Mouse (Mus musculus) liver, embryonic 11.5 days (tissue): ENCODE measurements around the gene Cabp1. TPM values are rescaled to one million over a fixed set of nuclear protein-coding genes. Genes with fewer than 3 reads are reported as not detected.

Source experiments
- ATAC-seq: fragments of 200-750 bp; cut with Nextera tagmentation; replicated peaks from 2 replicates; pipeline ENCODE4 v1.8.0; 2017; ENCODE audit warnings: moderate number of reproducible peaks, mild to moderate bottlenecking, moderate TSS enrichment, moderate library complexity; ENCODE audit not compliant: low FRiP score
- DNase-seq: peaks from one replicate; pipeline ENCODE4 v3.0.0-alpha.2; 2017; ENCODE audit warnings: low spot score
- H3K27ac ChIP-seq: fragments of 300-500 bp; sonication (generic); 2 replicates; pipeline ENCODE4 v1.5.1; 2014; ENCODE audit warnings: mild to moderate bottlenecking, low read depth, low read length, control low read depth
- H3K27me3 ChIP-seq: fragments of 300-500 bp; sonication (generic); replicated peaks from 2 replicates; pipeline ENCODE4 v1.6.1; 2014; ENCODE audit warnings: low read length, mixed read lengths; ENCODE audit not compliant: control insufficient read depth, insufficient read depth
- H3K36me3 ChIP-seq: fragments of 300-500 bp; sonication (generic); 2 replicates; pipeline ENCODE4 v1.6.1; 2014; ENCODE audit warnings: mild to moderate bottlenecking, low read length, moderate library complexity, mixed read lengths; ENCODE audit not compliant: control insufficient read depth, insufficient read depth
- H3K4me1 ChIP-seq: fragments of 300-500 bp; sonication (generic); replicated peaks from 2 replicates; pipeline ENCODE4 v1.6.1; 2014; ENCODE audit warnings: low read length, mixed read lengths; ENCODE audit not compliant: control insufficient read depth, insufficient read depth
- H3K4me2 ChIP-seq: fragments of 300-500 bp; sonication (generic); 2 replicates; pipeline ENCODE4 v1.6.1; 2014; ENCODE audit warnings: mild to moderate bottlenecking, control low read depth, moderate library complexity
- H3K4me3 ChIP-seq: fragments of 300-500 bp; sonication (generic); 2 replicates; pipeline ENCODE4 v1.5.1; 2014; ENCODE audit warnings: low read depth, low read length, control low read depth
- H3K9ac ChIP-seq: fragments of 300-500 bp; sonication (generic); 2 replicates; pipeline ENCODE4 v1.6.1; 2014; ENCODE audit warnings: low read depth, low read length, control low read depth
- H3K9me3 ChIP-seq: fragments of 300-500 bp; sonication (generic); 2 replicates; pipeline ENCODE4 v1.6.1; 2016; ENCODE audit warnings: low read length, inconsistent platforms, mixed read lengths; ENCODE audit not compliant: control insufficient read depth
- WGBS: fragments of 180-500 bp; shearing (Covaris S2); extraction: QIAGEN DNeasy Blood & Tissue Kit; methylation state at CpG from one replicate; pipeline ENCODE4 v1.1.7; 2014; 5-methylcytosine and 5-hydroxymethylcytosine counted together
- polyA plus RNA-seq: library from polyadenylated mRNA; unstranded; fragments of >200 nt; fragmentation: Nextera tagmentation; extraction: Ambion mirVana; gene quantifications from 2 replicates; pipeline ENCODE4 v1.2.1, GENCODE M21; 2014

Cabp1 gene
- polyA plus RNA-seq, 1 experiment from 2014 or later = 0.89 TPM

DNA sequence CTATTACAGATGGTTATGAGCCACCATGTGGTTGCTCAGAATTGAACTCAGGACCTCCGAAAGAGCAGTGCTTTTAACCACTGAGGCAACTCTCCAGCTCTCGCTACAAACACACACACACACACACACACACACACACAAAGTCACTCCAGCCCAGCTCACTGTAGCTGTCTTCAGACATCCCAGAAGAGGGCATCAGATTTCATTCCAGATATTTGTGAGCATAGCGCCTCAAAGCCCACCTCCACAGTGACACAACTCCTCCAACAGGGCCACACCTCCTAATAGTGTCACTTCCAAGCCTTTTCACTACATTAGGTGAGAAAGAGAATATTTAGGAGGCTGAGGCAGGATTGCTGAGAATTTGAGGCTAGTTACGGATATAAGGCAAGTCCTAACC, 55.1 kb downstream of the Cabp1 start:
- Histone ChIP-seq H3K9ac (no peak overlapping the region), H3K27ac (no peak overlapping the region), H3K4me2 (no peak overlapping the region), H3K4me3 (no peak overlapping the region), H3K9me3 (no peaks in the 10 kb centered on the region), H3K4me1 (peaks cover under 1% of the 10 kb centered on the region), H3K36me3 (no peaks in the 10 kb centered on the region; the same call in 1 of the 2 replicates), H3K27me3 (no peaks in the 10 kb centered on the region)
- WGBS = 60% methylated on average over 4 of the region's 4 CpGs
- DNase-seq (no peak), ATAC-seq (no peak)

DNA sequence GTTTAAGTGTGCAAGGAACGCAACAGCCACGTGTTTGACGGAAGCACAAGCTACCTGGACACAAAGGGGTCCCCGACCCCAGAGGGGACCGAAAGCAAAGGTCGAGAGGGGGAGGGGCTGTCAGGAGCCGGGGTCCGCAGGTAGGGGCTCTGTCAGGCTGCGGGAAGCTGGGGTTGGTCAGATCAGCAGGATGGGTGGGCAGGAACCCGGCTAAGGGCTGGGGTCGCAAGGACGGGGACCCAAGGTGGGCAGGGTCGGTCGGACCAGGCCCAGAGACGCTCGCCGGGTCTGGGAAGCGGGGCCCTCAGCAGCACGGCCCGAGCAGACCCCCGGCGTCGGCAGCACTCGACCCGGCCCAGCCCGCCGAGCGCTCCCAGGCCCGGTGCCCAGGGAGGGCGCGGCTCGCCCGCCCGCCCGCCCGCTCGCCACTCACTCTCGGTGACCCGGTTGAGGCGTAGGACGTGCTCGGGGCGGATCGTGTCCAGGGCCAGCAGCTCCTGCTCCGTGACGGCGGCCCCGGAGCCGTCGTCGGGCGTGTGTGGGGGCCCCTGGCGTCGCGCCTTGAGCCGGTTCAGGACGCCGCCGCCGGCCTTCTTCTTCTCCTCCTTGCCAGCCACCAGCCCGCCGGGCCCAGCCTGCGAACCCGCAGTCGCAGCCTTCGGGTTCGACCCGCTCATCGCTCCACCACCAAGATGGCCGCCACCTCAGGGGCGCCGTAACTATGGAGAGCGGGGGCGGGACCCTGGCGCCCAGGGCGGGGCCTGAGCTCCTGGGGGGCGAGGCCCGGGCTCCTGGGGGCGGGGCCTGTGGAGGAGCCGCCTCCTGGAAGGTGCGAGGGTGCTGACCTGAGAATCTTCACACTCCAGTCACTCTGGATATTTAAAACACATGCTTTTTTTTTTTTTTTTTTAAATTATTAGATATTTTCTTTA, 59.7 kb downstream of the Cabp1 start, which contains the start of gene Unc119b:
Gene Unc119b (minus strand): TSS at position 742 of the 932 bp plus-strand sequence.
- Histone ChIP-seq H3K4me1 (peaks cover 9% of the 10 kb centered on the region), H3K4me2 (peak within 1 kb of the TSS; percentile 90), H3K9me3 (no peaks in the 10 kb centered on the region), H3K27me3 (no peaks in the 10 kb centered on the region), H3K36me3 (peaks cover 6% of the 10 kb centered on the region; the same call in 1 of the 2 replicates), H3K27ac (no peak within 1 kb of the TSS), H3K9ac (peak within 1 kb of the TSS; percentile 76), H3K4me3 (peak within 1 kb of the TSS; percentile 81)
- DNase-seq = peak; percentile 90
- WGBS = under 1% methylated on average over 70 of the region's 81 CpGs
- peak; percentile 97 for ATAC-seq

DNA sequence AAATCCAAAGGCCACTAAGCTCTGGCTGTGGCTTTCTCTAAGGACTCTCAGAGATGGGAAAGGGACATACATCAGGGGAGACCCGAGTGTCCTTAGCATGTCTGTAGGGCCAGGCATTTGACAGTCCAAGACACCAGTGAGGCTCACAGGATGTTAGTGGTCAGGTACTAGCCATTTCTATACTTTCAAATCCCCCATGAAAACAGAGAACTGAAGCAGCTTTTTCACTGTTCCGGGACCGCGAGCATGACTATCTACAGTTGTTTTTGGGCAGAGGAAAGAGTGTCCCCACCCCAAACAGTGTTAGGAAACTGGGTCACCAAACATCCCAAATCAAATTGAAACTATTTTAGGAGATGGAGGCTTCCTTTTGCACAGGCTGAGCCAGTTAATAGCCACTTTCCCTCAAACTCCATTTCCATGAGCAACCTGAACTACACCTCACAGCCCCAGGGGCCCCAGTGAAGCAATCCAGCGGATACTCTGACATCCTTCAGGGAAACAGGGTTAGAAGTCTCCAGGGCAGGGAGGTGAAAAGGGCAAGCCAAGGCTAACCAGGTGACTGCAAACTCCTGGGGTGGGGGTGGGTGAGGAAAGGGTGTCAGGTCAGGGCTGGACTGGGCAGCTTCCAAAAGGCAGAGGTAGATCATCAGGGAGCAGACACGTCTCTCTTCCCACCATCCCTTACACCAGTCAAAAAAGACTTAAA, 60.7 kb downstream of the Cabp1 start:
- Histone ChIP-seq H3K27me3 (no peaks in the 10 kb centered on the region), H3K9me3 (no peaks in the 10 kb centered on the region), H3K36me3 (peaks cover 8% of the 10 kb centered on the region; the same call in 1 of the 2 replicates), H3K4me1 (peaks cover 9% of the 10 kb centered on the region), H3K4me2 (peak overlapping the region; percentile 90), H3K27ac (no peak overlapping the region), H3K9ac (peak overlapping the region; percentile 76), H3K4me3 (peak overlapping the region; percentile 81)
- DNase-seq (no peak), ATAC-seq (no peak)
- WGBS = 60% methylated on average over 6 of the region's 6 CpGs

DNA sequence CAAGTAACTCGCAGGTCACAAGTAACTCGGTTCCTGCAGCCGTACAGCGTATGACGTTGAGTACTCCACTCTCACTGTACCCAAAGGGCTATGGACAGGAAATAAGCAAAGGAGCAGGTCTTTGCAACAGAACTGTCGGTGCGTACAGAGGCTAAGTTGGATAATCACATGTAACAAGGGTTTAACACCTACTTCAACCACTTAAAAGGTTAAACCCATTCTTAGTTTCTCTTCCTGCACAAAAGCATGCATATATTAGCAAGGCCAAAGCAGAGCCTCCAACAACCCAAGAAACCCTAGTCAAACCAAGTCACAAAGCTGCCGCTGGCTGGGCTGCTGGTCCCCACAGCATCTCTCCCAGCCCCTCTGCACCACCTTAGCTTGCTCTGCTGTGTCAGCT, 61.7 kb downstream of the Cabp1 start:
- Histone ChIP-seq H3K4me3 (no peak overlapping the region), H3K4me2 (no peak overlapping the region), H3K27me3 (no peaks in the 10 kb centered on the region), H3K9ac (no peak overlapping the region), H3K9me3 (no peaks in the 10 kb centered on the region), H3K27ac (no peak overlapping the region), H3K4me1 (peaks cover 9% of the 10 kb centered on the region), H3K36me3 (peaks cover 12% of the 10 kb centered on the region; the same call in 1 of the 2 replicates)
- WGBS = 94% methylated on average over 8 of the region's 8 CpGs
- no peak for ATAC-seq
- DNase-seq = no peak

DNA sequence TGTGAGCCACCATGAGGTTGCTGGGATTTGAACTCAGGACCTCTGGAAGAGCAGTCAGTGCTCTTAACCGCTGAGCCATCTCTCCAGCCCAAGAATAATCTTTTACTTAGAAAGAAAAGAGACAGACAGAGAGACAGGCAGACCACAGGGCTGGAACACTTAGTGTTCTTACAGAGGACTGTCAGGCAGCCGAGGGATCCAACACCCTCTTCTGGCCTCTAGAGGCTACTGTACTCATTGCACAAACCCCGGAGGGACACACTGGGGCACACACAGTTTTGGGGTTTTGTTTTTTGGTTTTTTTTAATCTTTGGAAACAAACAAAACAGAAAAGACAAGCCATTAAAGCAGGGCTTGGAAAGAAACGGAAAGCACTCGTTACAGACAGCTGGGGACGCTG, 64.9 kb downstream of the Cabp1 start:
- H3K27ac ChIP-seq = no peak overlapping the region
- H3K36me3 ChIP-seq = peaks cover 23% of the 10 kb centered on the region
- WGBS = 86% methylated on average over 6 of the region's 6 CpGs
- DNase-seq (no peak), ATAC-seq (no peak)
- H3K9me3 ChIP-seq = no peaks in the 10 kb centered on the region
- no peak overlapping the region for H3K4me3 ChIP-seq
- H3K4me1 ChIP-seq = peaks cover 9% of the 10 kb centered on the region
- no peak overlapping the region for H3K9ac ChIP-seq
- H3K27me3 ChIP-seq = no peaks in the 10 kb centered on the region
- H3K4me2 ChIP-seq = no peak overlapping the region

DNA sequence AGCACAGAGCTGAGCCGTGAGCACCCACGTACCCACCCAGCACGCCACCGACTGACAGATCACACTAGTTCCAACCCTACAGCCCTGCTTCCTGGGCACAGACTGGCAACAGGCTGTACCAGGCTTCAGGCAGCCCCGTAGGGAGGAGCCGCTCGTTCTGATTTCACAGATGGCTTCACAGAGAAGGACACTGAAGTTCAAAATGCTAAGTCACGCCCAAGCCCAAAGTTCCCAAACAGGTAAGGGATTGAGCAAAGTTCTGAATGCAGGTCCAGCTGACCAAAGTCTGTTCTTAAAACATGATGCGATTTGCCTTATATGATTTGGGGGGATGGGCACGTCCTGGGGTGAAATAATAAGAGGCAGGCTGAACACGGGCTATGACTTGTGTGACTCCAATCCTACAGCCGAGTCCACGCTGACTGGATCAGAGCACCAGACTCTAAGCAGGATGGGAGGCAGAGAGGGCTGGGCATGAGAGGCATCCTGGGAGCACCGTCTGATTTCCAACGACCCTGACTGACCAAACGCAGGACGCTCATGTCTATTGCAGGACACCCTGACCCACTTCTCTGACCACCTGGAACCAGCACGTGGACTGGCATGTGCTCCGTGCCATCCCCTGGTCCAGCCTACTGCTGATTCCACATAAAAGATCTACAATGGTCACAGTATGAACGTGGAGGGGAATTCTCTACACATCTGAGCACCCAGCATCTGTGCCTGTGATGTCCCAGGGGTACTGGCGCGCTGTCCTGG, 66.6 kb downstream of the Cabp1 start:
- DNase-seq (no peak), ATAC-seq (no peak)
- no peaks in the 10 kb centered on the region; the same call in 1 of the 2 replicates for H3K4me1 ChIP-seq
- H3K27me3 ChIP-seq = no peaks in the 10 kb centered on the region
- no peak overlapping the region for H3K4me3 ChIP-seq
- H3K36me3 ChIP-seq = peaks cover 25% of the 10 kb centered on the region
- 92% methylated on average over 22 of the region's 22 CpGs for WGBS
- H3K9me3 ChIP-seq = no peaks in the 10 kb centered on the region
- no peak overlapping the region for H3K4me2 ChIP-seq
- H3K9ac ChIP-seq = no peak overlapping the region
- no peak overlapping the region for H3K27ac ChIP-seq

DNA sequence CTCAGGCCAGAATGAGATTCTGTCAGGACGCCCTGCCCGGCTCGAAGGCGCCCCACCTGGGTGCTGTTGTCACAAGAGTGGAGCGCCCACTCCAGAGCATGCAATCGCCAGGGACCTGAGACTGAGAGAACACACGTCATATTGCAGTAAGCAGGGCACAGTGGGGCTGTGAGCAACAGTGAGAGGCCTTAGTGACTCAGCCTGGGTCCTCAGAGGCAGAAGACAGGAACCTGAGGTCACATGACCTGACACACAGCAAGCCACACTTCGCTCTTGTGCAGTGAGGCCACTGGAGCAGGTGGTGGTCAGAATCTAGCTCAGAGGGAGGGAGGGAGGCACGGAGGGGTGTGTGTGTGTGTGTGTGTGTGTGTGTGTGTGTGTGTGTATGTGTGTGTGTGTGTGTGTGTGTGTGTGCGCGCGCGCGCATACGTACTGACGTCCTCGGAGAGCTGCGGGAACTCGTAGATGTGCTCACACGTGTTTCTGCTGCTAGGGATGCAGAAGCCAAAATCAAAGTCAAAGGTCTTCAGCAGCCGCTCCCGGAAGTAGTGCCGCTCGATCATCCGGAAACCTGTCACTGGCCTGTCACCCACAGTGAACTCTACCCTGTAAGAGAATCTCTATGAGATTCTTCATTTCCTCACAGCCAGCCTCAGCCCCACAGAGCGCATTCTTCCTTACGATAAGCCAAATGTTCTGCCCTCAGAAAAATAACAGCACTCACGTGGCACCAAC, 67.4 kb downstream of the Cabp1 start:
- H3K27me3 ChIP-seq = no peaks in the 10 kb centered on the region
- H3K4me2 ChIP-seq = no peak overlapping the region
- 86% methylated on average over 28 of the region's 28 CpGs for WGBS
- peaks cover 25% of the 10 kb centered on the region for H3K36me3 ChIP-seq
- no peak overlapping the region for H3K27ac ChIP-seq
- no peak for DNase-seq
- H3K4me3 ChIP-seq = no peak overlapping the region
- H3K9me3 ChIP-seq = no peaks in the 10 kb centered on the region
- H3K9ac ChIP-seq = no peak overlapping the region
- no peaks in the 10 kb centered on the region; the same call in 1 of the 2 replicates for H3K4me1 ChIP-seq
- no peak for ATAC-seq
